Mouse (Mus musculus): ENCODE measurements at regions not wholly inside any gene's neighbourhood (a gene's known extent, or its start where the extent isn't known, plus 50 kb on each side); places are given as distances from the start of the nearest gene placed in this dataset.

DNA sequence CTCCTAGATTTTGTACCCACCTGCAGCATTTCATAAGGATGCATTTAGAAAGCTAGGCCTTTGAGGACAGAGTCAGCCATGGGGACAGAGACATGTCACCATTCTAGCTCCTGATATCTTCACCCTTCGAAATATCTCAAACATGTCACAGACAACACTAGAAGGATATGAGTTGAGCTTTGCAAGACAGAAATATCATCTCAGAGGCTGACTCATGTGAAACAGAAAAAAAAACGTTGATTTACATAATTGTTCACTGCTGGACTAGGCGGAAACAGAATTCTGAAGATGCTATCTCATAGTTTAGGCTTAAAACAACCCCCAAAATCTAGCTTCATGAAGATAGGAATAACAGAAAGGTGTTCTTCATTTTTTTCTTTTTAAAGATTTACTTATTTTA is 101.8 kb downstream of the Kbtbd8 start:
- no peak for TF ChIP-seq CTCF (IDR thresholded peaks at IDR 0.05; ENCODE audit: insufficient read depth, low read depth, low read length)
- no peak for TF ChIP-seq POLR2A (IDR thresholded peaks at IDR 0.05; ENCODE audit: insufficient read depth, low read depth, low read length)

Data from olfactory bulb, adult 2 months (tissue).